Comparison of ENCODE assay signal across 9 mouse cellular contexts in genomic region chr4:107674322-107674644, GRCm38 (mm10). TPM values are rescaled to one million over a fixed set of nuclear protein-coding genes. Genes with fewer than 3 reads are reported as not detected.
DNase-seq lines count a peak whose midpoint lies in the region; ATAC-seq and TF ChIP-seq lines count a peak whose summit lies in the region.
"Had no signal": no experiment of that assay in that cellular context is flagged by ENCODE, and none has a peak within 500 bp of the region (broad histone marks: within the 10 kb centered on the region; RNA-seq: fewer than 3 reads in every experiment).

No protein-coding gene starts in this region.

- no peak overlapping the region for H3K27ac ChIP-seq in CH12.LX (ENCODE audit: insufficient read depth, low read depth)
- no peak overlapping the region for H3K27ac ChIP-seq in embryonic facial prominence, embryonic 13.5 days
- peak overlapping the region; percentile 95 for H3K27ac ChIP-seq in hindbrain, embryonic 13.5 days
- no peak overlapping the region for H3K27ac ChIP-seq in midbrain, embryonic 11.5 days (ENCODE audit: low read depth, low read length)

- TF ChIP-seq RAD21 in CH12.LX (IDR thresholded peaks at IDR 0.05; ENCODE audit: low read depth, low read length): no peak

- H3K4me3 ChIP-seq in CH12.LX (replicated peaks in 1 of 3; ENCODE audit: low read depth in 2 of 3, low read length in 2 of 3, poor library complexity in 1 of 3): no peak overlapping the region
- no peak overlapping the region for H3K4me3 ChIP-seq in embryonic facial prominence, embryonic 13.5 days
- no peak overlapping the region for H3K4me3 ChIP-seq in hindbrain, embryonic 13.5 days
- H3K4me3 ChIP-seq in midbrain, embryonic 11.5 days (ENCODE audit: low read depth, low read length): no peak overlapping the region

- H3K27me3 ChIP-seq in CH12.LX (replicated peaks): peaks cover 42% of the 10 kb centered on the region
- H3K27me3 ChIP-seq in embryonic facial prominence, embryonic 13.5 days: peaks cover 15% of the 10 kb centered on the region
- H3K27me3 ChIP-seq in hindbrain, embryonic 13.5 days: peaks cover 9% of the 10 kb centered on the region; the same call in 1 of the 2 replicates
- H3K27me3 ChIP-seq in midbrain, embryonic 11.5 days (ENCODE audit: control insufficient read depth, insufficient read depth, low read length): peaks cover 30% of the 10 kb centered on the region

- H3K4me2 ChIP-seq in CH12.LX (ENCODE audit: insufficient read depth, low read depth, poor library complexity, severe bottlenecking): 0 out of 2 replicates have a peak overlapping the region, but pooled peaks have one; percentile 24
- H3K4me2 ChIP-seq in embryonic facial prominence, embryonic 13.5 days: peak overlapping the region; percentile 40
- peak overlapping the region; percentile 38 for H3K4me2 ChIP-seq in hindbrain, embryonic 13.5 days
- H3K4me2 ChIP-seq in midbrain, embryonic 11.5 days: peak overlapping the region; percentile 18; the same call in 1 of the 2 replicates

- H3K9me3 ChIP-seq in CH12.LX (replicated peaks; ENCODE audit: low read length): no peaks in the 10 kb centered on the region
- H3K9me3 ChIP-seq in embryonic facial prominence, embryonic 13.5 days: no peaks in the 10 kb centered on the region
- H3K9me3 ChIP-seq in hindbrain, embryonic 13.5 days: no peaks in the 10 kb centered on the region
- no peaks in the 10 kb centered on the region for H3K9me3 ChIP-seq in midbrain, embryonic 11.5 days (ENCODE audit: control insufficient read depth, low read length)

- no peaks in the 10 kb centered on the region for H3K79me2 ChIP-seq in CH12.LX (replicated peaks; ENCODE audit: control insufficient read depth, extremely low read depth, insufficient read depth, poor library complexity, severe bottlenecking)

- no peaks in the 10 kb centered on the region for H3K36me3 ChIP-seq in CH12.LX (replicated peaks in 1 of 2; ENCODE audit: control insufficient read depth in 1 of 2, insufficient read depth in 1 of 2, low read length in 1 of 2)
- no peaks in the 10 kb centered on the region for H3K36me3 ChIP-seq in embryonic facial prominence, embryonic 13.5 days
- H3K36me3 ChIP-seq in hindbrain, embryonic 13.5 days: no peaks in the 10 kb centered on the region
- H3K36me3 ChIP-seq in midbrain, embryonic 11.5 days (ENCODE audit: control insufficient read depth, insufficient read depth, low read length): no peaks in the 10 kb centered on the region

- H3K4me1 ChIP-seq in CH12.LX (ENCODE audit: control insufficient read depth in 1 of 2, insufficient read depth in 2 of 2): peaks cover 3 to 29% of the 10 kb centered on the region in 2 experiments; a peak in 3 of 4 replicates
- peaks cover 30% of the 10 kb centered on the region for H3K4me1 ChIP-seq in embryonic facial prominence, embryonic 13.5 days
- H3K4me1 ChIP-seq in hindbrain, embryonic 13.5 days (replicated peaks): peaks cover 25% of the 10 kb centered on the region
- H3K4me1 ChIP-seq in midbrain, embryonic 11.5 days (ENCODE audit: control insufficient read depth, insufficient read depth, low read length): no peaks in the 10 kb centered on the region; the same call in 1 of the 2 replicates

- TF ChIP-seq POLR2A in CH12.LX (IDR thresholded peaks at IDR 0.05; ENCODE audit: low read depth, low read length): no peak

- DNase-seq in CH12.LX (ENCODE audit: extremely low read depth) (no peak), MN1 (ENCODE audit: low spot score) (no peak)
- DNase-seq in midbrain, embryonic 11.5 days (ENCODE audit: low spot score, missing footprints): no peak
- DNase-seq in cerebellum, adult 9-10 months: no peak
- no peak for DNase-seq in thymus, postnatal 25 days
- no peak for DNase-seq in ovary, adult 18-20 months (ENCODE audit: low spot score)

- ATAC-seq in embryonic facial prominence, embryonic 13.5 days (ENCODE audit: insufficient number of reproducible peaks, insufficient read depth, low FRiP score, low TSS enrichment, low read depth): no peak
- no peak; the same call in 1 of the 2 replicates for ATAC-seq in hindbrain, embryonic 13.5 days (ENCODE audit: low FRiP score)
- peak; percentile 57 for ATAC-seq in midbrain, embryonic 11.5 days (ENCODE audit: low FRiP score)

- dilution Hi-C loops in CH12.LX (cut with MboI; ENCODE audit: extremely low pct_ligation_motif_present, extremely low pct_unique_long_range_greater_than_20kb, low sequenced_read_pairs): no loop called here

- no peak for TF ChIP-seq EP300 in CH12.LX (IDR thresholded peaks at IDR 0.05; ENCODE audit: low read length)

- 18% methylated on average over 5 of the region's 5 CpGs for WGBS in embryonic facial prominence, embryonic 13.5 days
- WGBS in hindbrain, embryonic 13.5 days: 28% methylated on average over 5 of the region's 5 CpGs
- WGBS in midbrain, embryonic 11.5 days: 29% methylated on average over 5 of the region's 5 CpGs

- H3K9ac ChIP-seq in CH12.LX (ENCODE audit: insufficient read depth, low read depth): no peak overlapping the region
- H3K9ac ChIP-seq in embryonic facial prominence, embryonic 13.5 days: no peak overlapping the region
- H3K9ac ChIP-seq in hindbrain, embryonic 13.5 days: no peak overlapping the region
- no peak overlapping the region for H3K9ac ChIP-seq in midbrain, embryonic 11.5 days (ENCODE audit: low read length)

- TF ChIP-seq CTCF in CH12.LX (conservative IDR thresholded peaks at IDR 0.05 in 1 of 2, IDR thresholded peaks at IDR 0.05 in 1 of 2; ENCODE audit: low read depth in 2 of 2, low read length in 2 of 2): no peak

- in situ Hi-C loops in CH12.LX (cut with MboI; ENCODE audit: low pct_ligation_motif_present, low pct_unique_long_range_greater_than_20kb, low sequenced_read_pairs): no loop called here

TF ChIP-seq in CH12.LX, 34 proteins besides CTCF, POLR2A, EP300 and RAD21:
- TF ChIP-seq MAFK (IDR thresholded peaks at IDR 0.05; ENCODE audit: insufficient replicate concordance, low read length) (no peak), CHD1 (IDR thresholded peaks at IDR 0.05; ENCODE audit: low read depth, low read length) (no peak), MEF2A (IDR thresholded peaks at IDR 0.05; ENCODE audit: borderline replicate concordance, low read depth, low read length) (no peak), GABPA (IDR thresholded peaks at IDR 0.05; ENCODE audit: insufficient replicate concordance, low read depth, low read length) (no peak), JUND (conservative IDR thresholded peaks at IDR 0.05; ENCODE audit: low read depth, low read length) (no peak), MXI1 (IDR thresholded peaks at IDR 0.05; ENCODE audit: low read depth, low read length) (no peak), IRF4 (IDR thresholded peaks at IDR 0.05; ENCODE audit: low read depth, low read length) (no peak), NRF1 (IDR thresholded peaks at IDR 0.05; ENCODE audit: low read depth, low read length) (no peak), ELF1 (IDR thresholded peaks at IDR 0.05; ENCODE audit: low read depth, low read length) (no peak), TBP (conservative IDR thresholded peaks at IDR 0.05; ENCODE audit: low read depth, low read length) (no peak), ETS1 (conservative IDR thresholded peaks at IDR 0.05; ENCODE audit: low read depth, low read length) (no peak), JUN (IDR thresholded peaks at IDR 0.05; ENCODE audit: insufficient read depth, low read depth, low read length) (no peak), SIN3A (IDR thresholded peaks at IDR 0.05; ENCODE audit: low read length) (no peak), ZC3H11A (IDR thresholded peaks at IDR 0.05; ENCODE audit: low read depth, low read length) (no peak), E2F4 (IDR thresholded peaks at IDR 0.05; ENCODE audit: insufficient replicate concordance, low read depth, low read length) (no peak), ZMIZ1 (IDR thresholded peaks at IDR 0.05; ENCODE audit: low read depth, low read length) (no peak), PAX5 (IDR thresholded peaks at IDR 0.05; ENCODE audit: low read length) (no peak)

RNA-seq across cellular contexts. Expression of gene Dmrtb1, which starts 9.7 kb away (rescaled TPM):
- not detected in 2 replicates for total RNA-seq in CH12.LX (2012; rRNA removed)
- total RNA-seq in CH12.LX (2014; rRNA removed): not detected in 2 replicates
- not detected in 2 replicates for polyA plus RNA-seq in CH12.LX (2012; ENCODE audit: insufficient read length, low read depth)
- polyA plus RNA-seq in embryonic facial prominence, embryonic 13.5 days (2015; fragmentation: Nextera tagmentation; extraction: Ambion mirVana): 0.37 and 1.0 TPM in 2 replicates
- polyA plus RNA-seq in hindbrain, embryonic 13.5 days (2015; fragmentation: Nextera tagmentation; extraction: Ambion mirVana): 21.8 and 26.3 TPM in 2 replicates
- 11.6 and 12.8 TPM in 2 replicates for polyA plus RNA-seq in midbrain, embryonic 11.5 days (2014; fragmentation: Nextera tagmentation; extraction: Ambion mirVana)
- total RNA-seq: heart, adult 18-20 months had no signal
